Mouse (Mus musculus) thymus, adult 2 months (tissue): ENCODE measurements around the gene Swap70. TPM values are rescaled to one million over a fixed set of nuclear protein-coding genes. Genes with fewer than 3 reads are reported as not detected.

ENCODE experiments used
- DNase-seq: peaks from one replicate; pipeline ENCODE4 v3.0.0; 2021
- H3K27ac ChIP-seq: fragments of 200-500 bp; 2 replicates; pipeline ENCODE4 v1.5.1; 2012; ENCODE audit warnings: low read length, control low read depth; ENCODE audit not compliant: control insufficient read depth, insufficient read depth
- H3K27me3 ChIP-seq: fragments of 200-500 bp; 2 replicates; pipeline ENCODE4 v1.6.1; 2012; ENCODE audit warnings: mild to moderate bottlenecking, low read length, moderate library complexity, mixed read lengths; ENCODE audit not compliant: control insufficient read depth, insufficient read depth
- H3K36me3 ChIP-seq: fragments of 200-500 bp; 2 replicates; pipeline ENCODE4 v1.6.1; 2012; ENCODE audit warnings: mild to moderate bottlenecking, low read length, moderate library complexity; ENCODE audit not compliant: control insufficient read depth, insufficient read depth
- H3K4me1 ChIP-seq: fragments of 200-500 bp; replicated peaks from 2 replicates; pipeline ENCODE4 v1.6.1; 2012; ENCODE audit warnings: low read length; ENCODE audit not compliant: control insufficient read depth, insufficient read depth
- H3K4me3 ChIP-seq: fragments of 200-500 bp; 2 replicates; pipeline ENCODE4 v1.5.1; 2012; ENCODE audit warnings: mild to moderate bottlenecking, low read length, control low read depth, moderate library complexity; ENCODE audit not compliant: control insufficient read depth, insufficient read depth
- CTCF ChIP-seq: fragments of 200-500 bp; IDR thresholded peaks from 2 replicates; pipeline ENCODE4 v1.5.1; 2012; ENCODE audit warnings: mild to moderate bottlenecking, control low read depth, low read length, moderate library complexity, borderline replicate concordance; ENCODE audit not compliant: control insufficient read depth, poor library complexity, insufficient read depth; ENCODE audit errors: extremely low read depth
- POLR2A ChIP-seq: fragments of 200-500 bp; IDR thresholded peaks from 2 replicates; pipeline ENCODE4 v1.6.1; 2012; ENCODE audit warnings: mild to moderate bottlenecking, low read length, control low read depth, moderate library complexity; ENCODE audit not compliant: control insufficient read depth, poor library complexity, insufficient read depth; ENCODE audit errors: extremely low read depth
- WGBS: fragments of 180-500 bp; shearing (Covaris S2); methylation state at CpG from one replicate; pipeline ENCODE4 v1.1.7; 2018; 5-methylcytosine and 5-hydroxymethylcytosine counted together
- polyA plus RNA-seq: library from polyadenylated mRNA; depleted of rRNA; stranded (reverse); fragments of >200 nt; gene quantifications from 2 replicates; pipeline ENCODE4 v1.2.3, GENCODE M21; 2012

Swap70 gene
- polyA plus RNA-seq, 1 experiment: 18.3 TPM

GRCm38 (mm10) chr7:110306281-110306680, 84.8 kb downstream of the Swap70 start:
- no peaks in the 10 kb centered on the region for H3K27me3 ChIP-seq
- no peak for DNase-seq
- no peaks in the 10 kb centered on the region for H3K36me3 ChIP-seq
- 88% methylated on average over 5 of the region's 5 CpGs for WGBS
- no peak overlapping the region for H3K27ac ChIP-seq
- H3K4me3 ChIP-seq: no peak overlapping the region
- no peak for TF ChIP-seq POLR2A
- TF ChIP-seq CTCF: no peak
- H3K4me1 ChIP-seq: no peaks in the 10 kb centered on the region

- TF ChIP-seq CTCF: no peak
- TF ChIP-seq POLR2A: no peak
- WGBS: 96% methylated on average over 11 of the region's 11 CpGs
- no peak for DNase-seq
These were observed 86.2 kb downstream of the Swap70 start for GRCm38 (mm10) chr7:110307741-110308140.

GRCm38 (mm10) chr7:110309246-110309645, 87.7 kb downstream of the Swap70 start:
- H3K4me1 ChIP-seq: no peaks in the 10 kb centered on the region
- H3K27me3 ChIP-seq: no peaks in the 10 kb centered on the region
- no peak overlapping the region for H3K4me3 ChIP-seq
- no peak for DNase-seq
- WGBS: 96% methylated on average over 8 of the region's 8 CpGs
- H3K36me3 ChIP-seq: no peaks in the 10 kb centered on the region
- H3K27ac ChIP-seq: no peak overlapping the region
- TF ChIP-seq POLR2A (no peak), CTCF (no peak)

More at GRCm38 (mm10) chr7:110307741-110308140, 86.2 kb downstream of the Swap70 start:
- no peak overlapping the region for H3K4me3 ChIP-seq
- no peak overlapping the region for H3K27ac ChIP-seq
- H3K27me3 ChIP-seq: no peaks in the 10 kb centered on the region
- H3K4me1 ChIP-seq: no peaks in the 10 kb centered on the region
- H3K36me3 ChIP-seq: no peaks in the 10 kb centered on the region

- H3K4me3 ChIP-seq: no peak overlapping the region
- no peaks in the 10 kb centered on the region for H3K36me3 ChIP-seq
- H3K4me1 ChIP-seq: no peaks in the 10 kb centered on the region
- no peak for TF ChIP-seq POLR2A
- TF ChIP-seq CTCF: no peak
- WGBS: 43% methylated on average over 9 of the region's 9 CpGs
- H3K27ac ChIP-seq: no peak overlapping the region
- no peak for DNase-seq
- H3K27me3 ChIP-seq: no peaks in the 10 kb centered on the region
These were observed 92.0 kb downstream of the Swap70 start for GRCm38 (mm10) chr7:110313392-110314055.

- H3K27ac ChIP-seq: no peak overlapping the region
- H3K4me3 ChIP-seq: no peak overlapping the region
- no peaks in the 10 kb centered on the region for H3K4me1 ChIP-seq
- no peaks in the 10 kb centered on the region for H3K27me3 ChIP-seq
- TF ChIP-seq CTCF: no peak
- no peak for TF ChIP-seq POLR2A
- no peaks in the 10 kb centered on the region for H3K36me3 ChIP-seq
- 94% methylated on average over 7 of the region's 7 CpGs for WGBS
- DNase-seq: no peak
These were observed 92.9 kb downstream of the Swap70 start for GRCm38 (mm10) chr7:110314401-110314890.

- H3K36me3 ChIP-seq: no peaks in the 10 kb centered on the region
- 94% methylated on average over 1 of the region's 1 CpGs for WGBS
- no peak for TF ChIP-seq CTCF
- TF ChIP-seq POLR2A: no peak
- H3K27me3 ChIP-seq: no peaks in the 10 kb centered on the region
- no peaks in the 10 kb centered on the region for H3K4me1 ChIP-seq
- H3K27ac ChIP-seq: no peak overlapping the region
- H3K4me3 ChIP-seq: no peak overlapping the region
- DNase-seq: no peak
These were observed 93.8 kb downstream of the Swap70 start for GRCm38 (mm10) chr7:110315352-110315751.
